Mouse (Mus musculus) left cerebral cortex, postnatal 36 days (tissue): Measurements from ENCODE around the gene Ceacam14. TPM values are rescaled to one million over a fixed set of nuclear protein-coding genes. Genes with fewer than 3 reads are reported as not detected.

Experiments used
- DNase-seq, 2 experiments: peaks; one replicate each; pipeline ENCODE4 v3.0.0; 2021 to 2022; ENCODE audit warnings: low spot score in 2 of 2, mixed read lengths in 1 of 2
- intact Hi-C: fragments of 180-260 bp; cut with DNase I; formaldehyde crosslinking; loops from one replicate; pipeline ENCODE4 v1.15.1; 2025
- total RNA-seq, 2 experiments: library from RNA; stranded (reverse); gene quantifications; 2 replicates each; pipeline ENCODE4 v1.2.3; 2021

Ceacam14 gene
- not detected for total RNA-seq

DNA sequence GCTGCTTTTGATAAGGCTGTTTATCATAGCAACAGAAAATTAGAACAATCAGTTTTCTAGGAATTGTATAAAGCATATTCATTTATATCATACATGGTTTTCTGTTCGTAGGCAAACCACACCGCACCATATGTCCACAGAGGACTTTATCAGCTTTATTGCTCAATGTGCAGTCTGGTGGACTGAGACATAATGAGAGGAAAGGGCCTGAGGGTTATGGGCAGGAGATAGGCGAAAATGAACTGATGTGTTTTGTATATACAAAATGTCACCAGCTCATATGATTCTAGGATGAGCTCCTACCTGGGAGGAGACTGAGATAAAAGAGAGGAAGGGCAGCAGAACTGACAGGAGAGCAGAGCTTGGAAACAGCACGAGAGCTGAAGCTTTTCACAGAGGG is at the start of gene Ceacam14:
Gene Ceacam14, plus strand, starts transcription at position 301 of the 400 bp plus-strand sequence.
- intact Hi-C loops, result no loop called here
- no peak for DNase-seq

Other genes with a start within 250 kb of the Ceacam14 start
- not detected for gene Ceacam5, start 99.4 kb upstream of the Ceacam14 start, total RNA-seq
- gene Gm5155, start 59.1 kb downstream of the Ceacam14 start, total RNA-seq, result not detected
- gene Ceacam11, start 159.5 kb downstream of the Ceacam14 start, total RNA-seq, result not detected
- not detected for gene Ceacam13, start 197.3 kb downstream of the Ceacam14 start, total RNA-seq